Mouse (Mus musculus): ENCODE results near the gene Bcl7b. TPM values are rescaled to one million over a fixed set of nuclear protein-coding genes. Genes with fewer than 3 reads are reported as not detected.

Gene Bcl7b
- polyA plus RNA-seq, 1 experiment from 2014 or later, result 34.5 TPM

GRCm38 (mm10) chr5:135171688-135172220, 3.7 kb downstream of the Bcl7b start:
- DNase-seq (no peak), ATAC-seq (ENCODE audit: low read depth) (no peak)
- H3K36me3 ChIP-seq, result peaks cover 57% of the 10 kb centered on the region
- 80% methylated on average over 6 of the region's 6 CpGs for WGBS (ENCODE audit: insufficient replicate concordance)
- H3K4me2 ChIP-seq, result no peak overlapping the region
- H3K27me3 ChIP-seq, result no peaks in the 10 kb centered on the region
- no peak overlapping the region for H3K4me3 ChIP-seq (replicated peaks)
- H3K9ac ChIP-seq, result no peak overlapping the region
- no peak overlapping the region for H3K27ac ChIP-seq
- H3K9me3 ChIP-seq (replicated peaks), result no peaks in the 10 kb centered on the region
- peaks cover 42% of the 10 kb centered on the region for H3K4me1 ChIP-seq (replicated peaks)

GRCm38 (mm10) chr5:135172986-135173385, 4.9 kb downstream of the Bcl7b start:
- Histone ChIP-seq H3K9ac (no peak overlapping the region), H3K36me3 (peaks cover 69% of the 10 kb centered on the region), H3K27me3 (no peaks in the 10 kb centered on the region), H3K9me3 (replicated peaks) (no peaks in the 10 kb centered on the region), H3K4me1 (replicated peaks) (peaks cover 38% of the 10 kb centered on the region), H3K4me3 (replicated peaks) (no peak overlapping the region), H3K4me2 (no peak overlapping the region), H3K27ac (no peak overlapping the region)
- 90% methylated on average over 5 of the region's 5 CpGs for WGBS (ENCODE audit: insufficient replicate concordance)
- ATAC-seq (ENCODE audit: low read depth) (no peak), DNase-seq (no peak)

- Histone ChIP-seq H3K9ac (no peak overlapping the region), H3K4me3 (replicated peaks) (no peak overlapping the region), H3K27me3 (no peaks in the 10 kb centered on the region), H3K9me3 (replicated peaks) (no peaks in the 10 kb centered on the region), H3K4me2 (no peak overlapping the region), H3K4me1 (replicated peaks) (peaks cover 26% of the 10 kb centered on the region), H3K36me3 (peaks cover 90% of the 10 kb centered on the region), H3K27ac (no peak overlapping the region)
- DNase-seq, result no peak
- ATAC-seq (ENCODE audit: low read depth), result no peak
Measured at GRCm38 (mm10) chr5:135175086-135175485, 7.0 kb downstream of the Bcl7b start.

- Histone ChIP-seq H3K36me3 (peaks cover 87% of the 10 kb centered on the region), H3K27me3 (no peaks in the 10 kb centered on the region), H3K4me2 (no peak overlapping the region), H3K9me3 (replicated peaks) (no peaks in the 10 kb centered on the region), H3K27ac (0 out of 2 replicates have a peak overlapping the region, but pooled peaks have one; percentile 36), H3K4me1 (replicated peaks) (peaks cover 10% of the 10 kb centered on the region), H3K9ac (no peak overlapping the region), H3K4me3 (replicated peaks) (no peak overlapping the region)
- DNase-seq (no peak), ATAC-seq (ENCODE audit: low read depth) (no peak)
- 68% methylated on average over 3 of the region's 3 CpGs for WGBS (ENCODE audit: insufficient replicate concordance)
Measured at GRCm38 (mm10) chr5:135178523-135178922, 10.4 kb downstream of the Bcl7b start.

GRCm38 (mm10) chr5:135178996-135179395, 10.9 kb downstream of the Bcl7b start:
- no peak for DNase-seq
- 84% methylated on average over 4 of the region's 4 CpGs for WGBS (ENCODE audit: insufficient replicate concordance)

GRCm38 (mm10) chr5:135179616-135180015, 11.5 kb downstream of the Bcl7b start:
- Histone ChIP-seq H3K4me2 (no peak overlapping the region), H3K36me3 (peaks cover 76% of the 10 kb centered on the region), H3K9me3 (replicated peaks) (no peaks in the 10 kb centered on the region), H3K27me3 (no peaks in the 10 kb centered on the region), H3K27ac (no peak overlapping the region), H3K9ac (no peak overlapping the region), H3K4me3 (replicated peaks) (no peak overlapping the region), H3K4me1 (replicated peaks) (peaks cover 11% of the 10 kb centered on the region)
- ATAC-seq (ENCODE audit: low read depth) (no peak), DNase-seq (no peak)
- 83% methylated on average over 7 of the region's 7 CpGs for WGBS (ENCODE audit: insufficient replicate concordance)

More at GRCm38 (mm10) chr5:135178996-135179395, 10.9 kb downstream of the Bcl7b start:
- Histone ChIP-seq H3K9ac (no peak overlapping the region), H3K4me3 (replicated peaks) (no peak overlapping the region), H3K4me1 (replicated peaks) (peaks cover 11% of the 10 kb centered on the region), H3K27me3 (no peaks in the 10 kb centered on the region), H3K27ac (no peak overlapping the region), H3K9me3 (replicated peaks) (no peaks in the 10 kb centered on the region), H3K36me3 (peaks cover 83% of the 10 kb centered on the region), H3K4me2 (no peak overlapping the region)
- no peak for ATAC-seq (ENCODE audit: low read depth)

GRCm38 (mm10) chr5:135180796-135181195, 12.7 kb downstream of the Bcl7b start:
- Histone ChIP-seq H3K27ac (no peak overlapping the region), H3K4me2 (no peak overlapping the region), H3K4me1 (replicated peaks) (peaks cover 20% of the 10 kb centered on the region), H3K27me3 (no peaks in the 10 kb centered on the region), H3K9me3 (replicated peaks) (no peaks in the 10 kb centered on the region), H3K4me3 (replicated peaks) (no peak overlapping the region), H3K9ac (no peak overlapping the region), H3K36me3 (peaks cover 66% of the 10 kb centered on the region)
- DNase-seq (no peak), ATAC-seq (ENCODE audit: low read depth) (no peak)
- WGBS (ENCODE audit: insufficient replicate concordance), result 90% methylated on average over 14 of the region's 14 CpGs

GRCm38 (mm10) chr5:135181776-135182175, 13.7 kb downstream of the Bcl7b start:
- 77% methylated on average over 6 of the region's 6 CpGs for WGBS (ENCODE audit: insufficient replicate concordance)
- Histone ChIP-seq H3K36me3 (peaks cover 61% of the 10 kb centered on the region), H3K9me3 (replicated peaks) (no peaks in the 10 kb centered on the region), H3K27ac (no peak overlapping the region), H3K4me2 (no peak overlapping the region), H3K4me3 (replicated peaks) (no peak overlapping the region), H3K27me3 (no peaks in the 10 kb centered on the region), H3K9ac (no peak overlapping the region), H3K4me1 (replicated peaks) (peaks cover 27% of the 10 kb centered on the region)
- no peak for ATAC-seq (ENCODE audit: low read depth)
- no peak for DNase-seq

- Histone ChIP-seq H3K9ac (no peak overlapping the region), H3K27me3 (no peaks in the 10 kb centered on the region), H3K4me1 (replicated peaks) (peaks cover 25% of the 10 kb centered on the region), H3K4me2 (no peak overlapping the region), H3K36me3 (peaks cover 46% of the 10 kb centered on the region), H3K27ac (peak overlapping the region; percentile 57), H3K9me3 (replicated peaks) (no peaks in the 10 kb centered on the region), H3K4me3 (replicated peaks) (no peak overlapping the region)
- DNase-seq (no peak), ATAC-seq (ENCODE audit: low read depth) (no peak)
- 65% methylated on average over 8 of the region's 8 CpGs for WGBS (ENCODE audit: insufficient replicate concordance)
Measured at GRCm38 (mm10) chr5:135183131-135183861, 15.2 kb downstream of the Bcl7b start.

GRCm38 (mm10) chr5:135185016-135185415, 16.9 kb downstream of the Bcl7b start:
- H3K27ac ChIP-seq, result peak overlapping the region; percentile 63
- no peak overlapping the region for H3K9ac ChIP-seq
- no peak overlapping the region for H3K4me3 ChIP-seq (replicated peaks)
- H3K36me3 ChIP-seq, result peaks cover 42% of the 10 kb centered on the region
- peaks cover 42% of the 10 kb centered on the region for H3K4me1 ChIP-seq (replicated peaks)
- 83% methylated on average over 3 of the region's 3 CpGs for WGBS (ENCODE audit: insufficient replicate concordance)
- no peaks in the 10 kb centered on the region for H3K9me3 ChIP-seq (replicated peaks)
- H3K4me2 ChIP-seq, result no peak overlapping the region
- no peak for DNase-seq
- no peaks in the 10 kb centered on the region for H3K27me3 ChIP-seq
- ATAC-seq (ENCODE audit: low read depth), result no peak

GRCm38 (mm10) chr5:135185596-135185995, 17.5 kb downstream of the Bcl7b start:
- 18% methylated on average over 3 of the region's 3 CpGs for WGBS (ENCODE audit: insufficient replicate concordance)
- H3K27me3 ChIP-seq, result no peaks in the 10 kb centered on the region
- H3K27ac ChIP-seq, result peak overlapping the region; percentile 96; the same call in 1 of the 2 replicates
- H3K9me3 ChIP-seq (replicated peaks), result no peaks in the 10 kb centered on the region
- peaks cover 41% of the 10 kb centered on the region for H3K36me3 ChIP-seq
- no peak overlapping the region; the same call in 1 of the 2 replicates for H3K9ac ChIP-seq
- peak; percentile 41 for DNase-seq
- H3K4me3 ChIP-seq (replicated peaks), result peak overlapping the region; percentile 99; the same call in 1 of the 2 replicates
- H3K4me2 ChIP-seq, result peak overlapping the region; percentile 83
- no peak for ATAC-seq (ENCODE audit: low read depth)
- peaks cover 48% of the 10 kb centered on the region for H3K4me1 ChIP-seq (replicated peaks)

GRCm38 (mm10) chr5:135186231-135186620, 18.1 kb downstream of the Bcl7b start:
- peak overlapping the region; percentile 98 for H3K9ac ChIP-seq

More at GRCm38 (mm10) chr5:135186231-135186620, 18.1 kb downstream of the Bcl7b start:
- H3K9me3 ChIP-seq (replicated peaks), result no peaks in the 10 kb centered on the region
- no peak for DNase-seq
- WGBS (ENCODE audit: insufficient replicate concordance), result 18% methylated on average over 10 of the region's 10 CpGs
- peaks cover 52% of the 10 kb centered on the region for H3K4me1 ChIP-seq (replicated peaks)
- H3K4me2 ChIP-seq, result peak overlapping the region; percentile 83
- H3K4me3 ChIP-seq (replicated peaks), result peak overlapping the region; percentile 99
- H3K27me3 ChIP-seq, result no peaks in the 10 kb centered on the region
- peak overlapping the region; percentile 96 for H3K27ac ChIP-seq
- H3K36me3 ChIP-seq, result peaks cover 37% of the 10 kb centered on the region
- no peak for ATAC-seq (ENCODE audit: low read depth)

Data from liver, embryonic 13.5 days (tissue).